Mouse (Mus musculus) embryo, embryonic 11.5 days (tissue): ENCODE data around the gene Cnr1.

ENCODE experiments used
- DNase-seq: peaks from one replicate; pipeline ENCODE4 v3.0.0-alpha.2; 2012; ENCODE audit warnings: low read depth, low spot score

Gene Cnr1

GRCm38 (mm10) chr4:33941557-33941956, 17.2 kb downstream of the Cnr1 start:
- no peak for DNase-seq

- DNase-seq = no peak
Measured at GRCm38 (mm10) chr4:33943936-33944335, 19.5 kb downstream of the Cnr1 start.

GRCm38 (mm10) chr4:33945742-33946141, 21.3 kb downstream of the Cnr1 start:
- no peak for DNase-seq

- no peak for DNase-seq
Measured at GRCm38 (mm10) chr4:33947584-33947983, 23.2 kb downstream of the Cnr1 start.

- no peak for DNase-seq
Measured at GRCm38 (mm10) chr4:33957398-33957797, 33.0 kb downstream of the Cnr1 start.

- DNase-seq = no peak
Measured at GRCm38 (mm10) chr4:33958515-33958914, 34.1 kb downstream of the Cnr1 start.

GRCm38 (mm10) chr4:33959841-33960240, 35.4 kb downstream of the Cnr1 start:
- DNase-seq = no peak

- DNase-seq = no peak
Measured at GRCm38 (mm10) chr4:33970726-33971125, 46.3 kb downstream of the Cnr1 start.

GRCm38 (mm10) chr4:33988466-33989089, 64.2 kb downstream of the Cnr1 start:
- no peak for DNase-seq

GRCm38 (mm10) chr4:33992687-33993086, 68.3 kb downstream of the Cnr1 start:
- DNase-seq = no peak

- DNase-seq = no peak
Measured at GRCm38 (mm10) chr4:33996382-33996781, 72.0 kb downstream of the Cnr1 start.
